Mouse (Mus musculus) kidney, adult 2 months (tissue): ENCODE measurements at regions not wholly inside any gene's neighbourhood (a gene's known extent, or its start where the extent isn't known, plus 50 kb on each side); places are given as distances from the start of the nearest gene placed in this dataset.

Experiments used
- DNase-seq: peaks from one replicate; pipeline ENCODE4 v3.0.0; 2021
- H3K27ac ChIP-seq: fragments of 200-500 bp; 2 replicates; pipeline ENCODE4 v1.5.1; 2012; ENCODE audit warnings: low read depth, low read length, control low read depth, inconsistent platforms; ENCODE audit not compliant: insufficient read depth
- H3K27me3 ChIP-seq: fragments of 200-500 bp; replicated peaks from 2 replicates; pipeline ENCODE4 v1.6.1; 2012; ENCODE audit warnings: mild to moderate bottlenecking, moderate library complexity, low read length, inconsistent platforms; ENCODE audit not compliant: control insufficient read depth, insufficient read depth
- H3K36me3 ChIP-seq: fragments of 200-500 bp; 2 replicates; pipeline ENCODE4 v1.6.1; 2012; ENCODE audit warnings: mild to moderate bottlenecking, moderate library complexity, low read length, inconsistent platforms; ENCODE audit not compliant: control insufficient read depth, insufficient read depth
- H3K4me1 ChIP-seq: fragments of 200-500 bp; 2 replicates; pipeline ENCODE4 v1.6.1; 2011; ENCODE audit warnings: low read length; ENCODE audit not compliant: control insufficient read depth, insufficient read depth
- H3K4me3 ChIP-seq: fragments of 200-500 bp; 2 replicates; pipeline ENCODE4 v1.5.1; 2011; ENCODE audit warnings: mild to moderate bottlenecking, low read depth, low read length, control low read depth; ENCODE audit not compliant: insufficient read depth
- CTCF ChIP-seq: fragments of 200-500 bp; conservative IDR thresholded peaks from 2 replicates; pipeline ENCODE4 v1.5.1; 2011; ENCODE audit warnings: low read depth, mild to moderate bottlenecking, control low read depth, low read length, moderate library complexity, mixed read lengths; ENCODE audit not compliant: insufficient read depth, insufficient read length
- POLR2A ChIP-seq: fragments of 200-500 bp; IDR thresholded peaks from one replicate; pipeline ENCODE4 v1.6.1; 2011; ENCODE audit warnings: low read depth, low read length, control low read depth
- WGBS: fragments of 180-500 bp; shearing (Covaris S2); methylation state at CpG from one replicate; pipeline ENCODE4 v1.1.7; 2018; 5-methylcytosine and 5-hydroxymethylcytosine counted together

DNA sequence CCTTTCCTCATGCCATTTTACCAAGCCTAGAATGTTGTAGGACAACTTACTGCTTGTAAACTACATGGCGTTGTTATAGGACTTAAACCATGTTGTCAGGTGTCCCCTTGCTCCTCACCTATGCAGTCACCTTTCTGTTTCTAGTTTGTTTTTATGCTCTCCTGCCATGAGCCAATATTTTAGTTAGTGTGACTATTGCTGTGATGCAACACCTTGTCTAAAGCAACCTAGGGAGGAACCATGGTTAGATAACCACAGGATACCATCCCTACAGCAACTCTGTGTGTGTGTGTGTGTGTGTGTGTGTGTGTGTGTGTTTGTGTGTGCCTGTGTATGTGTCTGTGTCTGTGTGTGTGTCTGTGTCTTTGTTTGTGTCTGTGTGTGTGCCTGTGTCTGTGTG, 209.6 kb upstream of the Cadm1 start:
- Histone ChIP-seq H3K27ac (no peak overlapping the region), H3K27me3 (no peaks in the 10 kb centered on the region), H3K4me1 (peaks cover 4% of the 10 kb centered on the region), H3K36me3 (no peaks in the 10 kb centered on the region), H3K4me3 (no peak overlapping the region)
- DNase-seq: no peak
- TF ChIP-seq CTCF (no peak), POLR2A (no peak)
- 77% methylated on average over 1 of the region's 1 CpGs for WGBS

GRCm38 (mm10) chr9:47321106-47321789, 208.7 kb upstream of the Cadm1 start:
- Histone ChIP-seq H3K4me1 (peaks cover 4% of the 10 kb centered on the region), H3K27ac (peak overlapping the region; percentile 89), H3K4me3 (no peak overlapping the region), H3K27me3 (no peaks in the 10 kb centered on the region), H3K36me3 (no peaks in the 10 kb centered on the region)
- TF ChIP-seq POLR2A (no peak), CTCF (no peak)
- 56% methylated on average over 10 of the region's 10 CpGs for WGBS
- DNase-seq: peak; percentile 84

GRCm38 (mm10) chr9:47322293-47322692, 207.7 kb upstream of the Cadm1 start:
- peaks cover 4% of the 10 kb centered on the region for H3K4me1 ChIP-seq
- no peaks in the 10 kb centered on the region for H3K36me3 ChIP-seq
- TF ChIP-seq CTCF (no peak), POLR2A (no peak)
- no peak overlapping the region for H3K27ac ChIP-seq
- no peak overlapping the region for H3K4me3 ChIP-seq
- 78% methylated on average over 5 of the region's 5 CpGs for WGBS
- no peaks in the 10 kb centered on the region for H3K27me3 ChIP-seq
- no peak for DNase-seq

DNA sequence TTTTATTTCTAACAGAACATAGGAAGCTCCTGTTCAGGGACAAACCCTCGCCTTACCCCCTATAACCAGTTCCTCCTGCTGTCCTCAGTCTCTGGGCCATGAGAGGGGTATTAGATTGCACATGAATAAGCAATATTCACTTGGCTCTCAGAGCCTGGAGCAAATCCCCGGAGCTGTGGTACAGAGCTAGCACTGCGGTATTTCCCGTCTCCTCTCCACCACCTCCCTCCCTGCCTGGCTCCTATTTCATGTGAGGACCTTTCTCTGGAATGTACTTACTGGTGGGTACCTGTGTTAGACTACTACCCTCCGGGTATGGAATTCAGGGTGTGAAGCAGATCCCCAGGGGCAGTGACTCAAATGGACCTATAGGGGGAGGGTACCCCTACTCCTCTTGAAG, 206.9 kb upstream of the Cadm1 start:
- peaks cover 4% of the 10 kb centered on the region for H3K4me1 ChIP-seq
- no peaks in the 10 kb centered on the region for H3K27me3 ChIP-seq
- no peak for TF ChIP-seq POLR2A
- H3K4me3 ChIP-seq: no peak overlapping the region
- no peak overlapping the region for H3K27ac ChIP-seq
- no peaks in the 10 kb centered on the region for H3K36me3 ChIP-seq
- WGBS: 60% methylated on average over 5 of the region's 5 CpGs
- DNase-seq: no peak

DNA sequence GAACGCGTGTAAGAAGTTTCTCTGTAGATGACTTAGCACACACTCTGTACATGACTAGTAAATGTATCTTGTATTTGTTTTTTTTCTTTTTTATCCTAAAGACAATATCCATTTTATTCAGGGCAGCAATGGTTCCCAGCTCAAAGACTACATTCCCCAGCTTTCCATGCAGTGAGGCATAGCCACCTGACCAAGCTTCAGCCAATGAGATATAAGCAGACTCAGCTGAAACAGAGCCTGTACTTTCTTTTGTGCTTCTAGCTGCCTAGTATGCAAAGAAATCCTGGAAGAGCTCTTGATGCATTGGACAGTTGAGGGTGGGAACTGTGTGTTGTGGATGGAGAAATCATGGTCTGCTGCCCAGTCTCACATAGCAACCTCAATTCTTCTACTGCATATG, 202.4 kb upstream of the Cadm1 start:
- no peaks in the 10 kb centered on the region for H3K36me3 ChIP-seq
- no peaks in the 10 kb centered on the region for H3K27me3 ChIP-seq
- DNase-seq: no peak
- TF ChIP-seq POLR2A (no peak), CTCF (no peak)
- 100% methylated on average over 2 of the region's 2 CpGs for WGBS
- H3K4me3 ChIP-seq: no peak overlapping the region
- H3K27ac ChIP-seq: no peak overlapping the region
- H3K4me1 ChIP-seq: no peaks in the 10 kb centered on the region

GRCm38 (mm10) chr9:47332929-47333328, 197.0 kb upstream of the Cadm1 start:
- no peaks in the 10 kb centered on the region for H3K27me3 ChIP-seq
- H3K4me1 ChIP-seq: no peaks in the 10 kb centered on the region
- no peaks in the 10 kb centered on the region for H3K36me3 ChIP-seq
- H3K27ac ChIP-seq: no peak overlapping the region
- H3K4me3 ChIP-seq: no peak overlapping the region
- TF ChIP-seq POLR2A (no peak), CTCF (peak; percentile 41; the same call in 1 of the 2 replicates)
- no peak for DNase-seq
- WGBS: 57% methylated on average over 4 of the region's 4 CpGs

GRCm38 (mm10) chr9:47338221-47338620, 191.8 kb upstream of the Cadm1 start:
- 73% methylated on average over 4 of the region's 4 CpGs for WGBS
- no peaks in the 10 kb centered on the region for H3K36me3 ChIP-seq
- TF ChIP-seq POLR2A (no peak), CTCF (peak; percentile 47)
- H3K4me1 ChIP-seq: no peaks in the 10 kb centered on the region
- H3K27ac ChIP-seq: no peak overlapping the region
- DNase-seq: no peak
- no peak overlapping the region for H3K4me3 ChIP-seq
- no peaks in the 10 kb centered on the region for H3K27me3 ChIP-seq
